Mouse (Mus musculus) right cerebral cortex, postnatal 4 days (tissue): ENCODE measurements around the gene Klhl29.

Source experiments
- DNase-seq: peaks from one replicate; pipeline ENCODE4 v3.0.0-alpha.2; 2022

The Klhl29 gene

DNA sequence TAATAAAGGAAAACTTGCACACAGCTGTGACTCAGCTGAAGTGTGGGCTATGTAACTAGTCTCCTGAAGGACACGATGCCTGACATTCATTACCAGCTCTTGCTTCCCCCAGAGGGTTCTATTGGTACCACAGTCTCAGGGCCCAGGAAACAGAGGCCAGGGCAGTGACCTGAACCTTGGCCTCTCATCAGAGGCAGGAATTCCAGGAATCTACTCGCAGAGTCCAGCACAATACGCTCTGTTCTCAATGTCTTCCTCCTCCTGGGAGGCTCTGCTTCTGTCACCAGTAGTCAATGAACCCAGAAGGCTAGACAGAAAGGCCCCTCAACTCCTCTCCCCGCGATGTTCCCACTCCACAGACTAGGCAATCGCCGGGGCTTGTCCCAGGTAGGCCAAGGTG, 125.4 kb downstream of the Klhl29 start:
- no peak for DNase-seq

DNA sequence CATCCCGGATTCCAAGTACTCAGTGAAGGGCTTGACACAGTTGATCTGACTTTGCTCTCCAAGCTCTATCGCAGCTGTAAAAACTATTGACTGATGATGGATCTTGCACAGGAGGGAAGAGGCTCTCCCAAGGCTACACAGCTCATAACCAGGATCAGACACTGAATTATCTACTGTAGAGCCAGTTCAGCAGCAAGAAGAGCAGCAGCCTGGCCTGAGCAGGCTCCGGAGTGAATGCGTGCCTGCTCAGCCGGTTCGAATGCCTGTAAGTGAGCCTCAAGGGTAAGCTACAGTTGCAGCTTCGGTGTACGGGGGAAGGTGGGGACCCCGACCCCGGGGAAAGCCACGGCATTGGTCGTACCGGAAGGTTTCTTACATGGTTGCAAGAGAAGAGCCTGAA, 126.4 kb downstream of the Klhl29 start:
- no peak for DNase-seq

DNA sequence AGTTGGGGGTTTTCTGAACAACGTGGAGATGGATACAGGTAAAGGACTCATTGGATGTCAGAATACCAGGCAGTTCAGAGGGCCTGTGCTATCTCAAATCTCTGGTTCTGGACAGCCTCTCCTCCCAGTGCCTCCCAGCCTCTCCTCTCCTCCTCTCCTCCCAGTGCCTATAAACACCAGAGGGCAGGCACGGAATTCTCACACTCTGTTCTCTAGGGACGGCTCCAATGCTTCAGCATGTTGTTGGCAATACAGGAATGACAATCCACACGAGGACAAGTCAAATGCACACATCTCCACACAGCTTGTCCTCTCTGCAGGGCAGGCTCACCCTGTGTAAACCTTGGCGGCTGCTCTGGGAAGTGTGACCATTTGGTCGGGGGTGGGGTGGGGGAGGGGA, 128.0 kb downstream of the Klhl29 start:
- DNase-seq: no peak

DNA sequence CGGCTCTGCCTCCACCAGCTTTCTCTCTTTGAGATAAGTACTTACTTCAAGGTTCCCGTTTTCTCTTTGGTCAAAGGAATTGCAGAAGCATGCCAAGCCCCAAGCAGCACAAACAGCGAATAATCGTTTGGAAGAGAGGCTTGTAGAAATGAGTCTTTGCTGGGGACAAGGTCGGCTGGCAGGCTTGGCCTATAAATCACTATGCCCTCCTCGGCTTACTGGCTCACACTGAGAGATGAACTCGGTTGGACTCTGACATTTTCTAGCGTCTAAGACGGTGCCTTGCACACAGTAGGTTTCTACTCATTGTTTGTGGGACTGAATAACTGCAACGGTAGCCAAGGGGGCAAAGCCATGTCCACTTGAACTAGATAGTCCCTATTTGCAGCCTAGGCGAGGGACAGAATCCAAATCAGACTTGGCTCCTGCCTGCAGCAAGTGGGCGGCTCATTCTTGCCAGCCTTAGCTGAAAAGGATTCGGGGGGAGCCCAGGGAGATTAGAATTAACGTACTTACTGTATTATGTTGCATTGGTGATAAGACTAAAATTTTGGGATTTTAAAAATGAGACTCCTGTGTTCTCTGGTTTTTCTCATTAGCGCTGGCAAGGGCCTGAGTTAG, 128.7 kb downstream of the Klhl29 start:
- no peak for DNase-seq

DNA sequence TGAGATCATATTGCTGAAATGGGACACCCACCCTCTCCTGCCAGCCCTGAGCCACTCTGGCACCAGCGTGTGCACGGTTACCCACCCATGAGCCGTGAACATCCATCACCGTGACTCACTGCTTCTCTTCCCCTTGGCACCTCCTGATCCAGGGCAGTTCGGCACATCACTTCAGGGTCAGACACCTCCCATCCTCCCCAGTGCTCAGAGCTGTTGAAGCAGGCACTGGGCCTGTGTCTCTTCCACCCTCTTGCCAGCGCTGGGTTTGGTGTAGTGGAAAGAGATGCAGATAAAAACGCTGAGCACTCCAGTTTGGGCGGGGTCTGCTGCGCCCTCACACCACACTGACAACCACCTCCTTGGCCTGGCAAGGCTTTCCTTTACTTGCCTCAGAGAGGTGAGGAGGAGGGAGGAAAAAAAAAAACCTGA, 129.3 kb downstream of the Klhl29 start:
- DNase-seq: no peak

DNA sequence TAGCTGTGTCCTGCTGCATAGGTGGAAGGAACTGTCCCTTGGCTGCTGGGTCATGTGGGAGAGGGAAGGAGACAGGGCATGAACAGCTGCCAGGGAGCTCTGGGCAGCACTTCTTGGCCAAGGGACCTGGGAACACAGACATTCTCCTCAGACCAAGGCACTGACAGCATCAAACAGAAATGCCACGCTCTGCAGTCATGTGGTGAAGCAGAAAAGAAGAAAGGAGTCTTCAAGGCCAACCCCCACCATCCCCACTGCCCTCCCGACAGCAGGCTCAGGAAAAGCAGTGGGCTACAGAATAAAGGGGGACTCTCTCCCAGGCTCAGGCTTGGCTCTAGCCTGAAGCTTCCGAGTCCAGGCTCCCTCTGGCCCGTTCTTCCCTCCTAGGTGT, 130.3 kb downstream of the Klhl29 start:
- no peak for DNase-seq

DNA sequence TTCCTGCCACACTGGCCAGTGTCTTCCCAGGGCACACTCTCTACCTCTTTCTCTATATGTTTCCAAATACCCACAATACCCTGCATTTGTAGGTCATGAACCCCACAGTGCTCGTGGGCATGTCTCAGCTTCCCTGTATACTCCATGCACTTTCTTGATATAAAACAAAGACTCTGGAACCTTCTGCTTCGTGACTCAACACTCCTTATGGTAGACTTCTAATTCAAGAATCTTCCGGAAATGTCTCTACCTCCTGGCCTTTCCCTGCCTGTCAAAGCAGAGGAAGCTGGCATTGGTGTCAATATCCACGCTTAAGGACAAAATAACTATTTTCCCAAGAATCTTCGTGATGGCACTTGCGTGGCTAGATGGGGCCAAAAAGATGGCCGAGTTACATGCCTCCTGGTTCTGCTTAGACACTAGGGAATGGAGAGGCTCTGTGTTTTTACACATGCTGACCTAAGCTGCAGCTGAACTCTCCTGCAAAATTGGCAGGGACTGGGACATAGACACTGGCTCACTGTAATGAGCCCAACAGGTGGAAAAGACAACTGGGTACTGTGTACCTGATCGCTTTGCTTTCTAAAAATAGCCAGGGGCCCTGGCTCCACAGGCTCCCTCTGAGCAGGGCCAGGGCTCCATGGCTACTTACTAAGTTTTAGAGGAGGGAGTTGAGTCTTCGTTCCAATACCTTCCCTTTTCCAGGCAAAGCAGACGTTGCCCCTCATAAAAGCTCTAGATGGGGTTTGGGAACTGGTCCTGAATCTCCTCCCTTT, 130.9 kb downstream of the Klhl29 start:
- no peak for DNase-seq

DNA sequence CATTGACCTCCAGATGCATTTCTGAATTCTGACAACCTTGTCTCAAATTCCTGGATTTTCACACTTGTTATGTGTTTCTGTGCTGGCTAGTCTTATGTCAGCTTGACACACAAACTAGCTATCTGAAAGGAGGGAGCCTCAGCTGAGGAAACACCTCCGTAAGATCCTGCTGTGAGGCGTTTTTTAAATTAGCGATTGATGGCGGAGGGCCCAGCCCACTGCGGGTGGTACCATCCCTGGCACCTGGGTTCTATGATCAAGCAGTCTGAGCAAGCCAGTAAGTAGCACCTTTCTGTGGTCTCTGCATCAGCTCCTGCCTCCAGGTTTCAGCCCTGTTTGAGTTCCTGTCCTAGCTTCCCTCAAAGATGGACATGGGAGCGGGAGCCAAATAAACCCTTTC, 131.6 kb downstream of the Klhl29 start:
- DNase-seq: no peak

DNA sequence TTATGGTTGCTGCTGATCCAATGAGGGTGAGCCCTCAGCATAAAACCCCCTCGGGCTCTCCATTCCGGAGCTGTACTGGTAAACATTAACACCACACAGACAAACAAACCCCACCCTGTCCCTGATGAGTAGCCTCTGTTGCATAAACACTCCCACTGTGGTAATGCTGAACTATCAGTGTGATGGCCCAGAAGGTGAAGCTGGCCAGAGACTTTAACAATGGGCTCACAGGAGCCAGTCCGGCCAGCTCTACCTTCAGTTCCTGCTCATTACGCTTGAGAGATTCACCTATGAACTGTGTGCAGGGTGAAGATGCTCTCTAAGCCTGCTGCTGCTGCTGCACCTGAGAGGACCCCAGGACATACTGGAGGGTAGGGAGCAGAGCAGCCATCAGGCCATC, 132.0 kb downstream of the Klhl29 start:
- no peak for DNase-seq

DNA sequence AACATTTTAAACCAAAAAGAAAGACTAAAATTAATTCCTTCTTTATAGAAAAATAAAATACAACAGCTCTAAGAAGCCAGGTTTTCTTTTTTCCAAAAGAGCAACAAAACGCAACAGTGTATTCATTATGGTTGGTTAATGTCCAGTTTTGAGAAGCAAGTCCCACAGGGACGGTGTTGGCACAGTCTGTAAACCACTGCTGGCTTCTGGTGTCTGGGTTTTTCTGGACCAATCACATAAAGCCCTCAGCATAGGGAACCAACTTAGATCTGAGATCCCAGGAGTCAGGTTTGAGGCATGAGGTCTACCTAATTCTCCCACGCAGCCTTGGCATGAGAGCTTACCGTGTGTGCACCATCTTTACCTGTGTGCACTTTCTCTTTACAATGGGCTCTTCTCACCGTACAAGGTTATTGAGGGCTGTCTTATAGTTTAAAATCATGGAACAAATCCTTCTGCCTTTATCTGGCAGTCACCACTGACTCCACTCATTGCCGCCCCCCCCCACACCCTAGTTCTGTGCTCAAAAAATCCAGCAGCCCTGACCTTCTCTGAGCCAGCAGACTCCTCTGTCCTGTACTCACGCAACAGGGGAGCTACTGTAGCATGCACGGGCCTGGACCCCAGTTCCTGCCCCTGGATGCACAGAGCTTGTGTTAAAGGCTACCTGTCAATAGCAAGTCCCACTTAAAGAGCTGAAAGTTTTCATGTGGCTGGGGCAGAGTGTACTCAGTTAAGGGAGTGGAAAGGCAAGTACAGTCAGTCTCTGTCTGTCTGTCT, 132.7 kb downstream of the Klhl29 start:
- DNase-seq: no peak

DNA sequence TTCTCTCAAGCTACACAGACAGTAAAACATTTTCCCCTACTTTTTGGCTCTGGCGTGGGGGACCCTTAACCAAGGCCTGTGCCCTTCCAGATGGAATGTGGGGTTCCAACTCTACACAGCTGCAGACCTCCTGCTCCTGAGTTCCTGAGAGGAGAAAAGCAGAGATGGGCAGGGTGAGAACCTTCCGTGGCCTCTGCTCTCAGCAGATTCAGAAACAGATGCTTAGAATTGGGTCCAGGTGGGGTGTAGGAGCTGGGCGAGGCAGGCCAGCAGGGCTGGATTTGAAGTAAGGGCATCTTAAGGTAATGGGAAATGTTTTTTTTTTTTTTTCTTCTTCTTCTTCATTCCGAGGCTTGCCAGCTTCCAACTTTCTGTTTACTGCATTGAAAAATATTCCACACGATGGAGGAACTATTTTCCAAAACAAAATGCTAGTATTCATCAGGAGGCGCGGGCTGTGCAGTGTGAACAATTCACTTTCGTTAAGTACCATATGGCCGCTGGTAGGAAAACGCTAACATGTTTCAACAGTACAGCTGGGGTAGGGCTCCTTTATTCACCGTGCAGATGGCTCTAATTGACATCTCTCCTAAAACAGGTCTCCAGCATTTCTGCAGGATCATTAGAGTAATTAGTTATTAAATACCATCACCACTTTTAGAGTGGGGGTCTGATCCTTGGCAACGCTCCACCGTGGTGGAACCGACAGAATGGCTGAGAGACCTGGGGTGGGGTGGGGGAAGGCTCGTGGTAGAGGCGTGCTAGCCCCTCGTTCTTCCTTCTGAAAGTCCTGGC, 135.8 kb downstream of the Klhl29 start:
- DNase-seq: no peak

DNA sequence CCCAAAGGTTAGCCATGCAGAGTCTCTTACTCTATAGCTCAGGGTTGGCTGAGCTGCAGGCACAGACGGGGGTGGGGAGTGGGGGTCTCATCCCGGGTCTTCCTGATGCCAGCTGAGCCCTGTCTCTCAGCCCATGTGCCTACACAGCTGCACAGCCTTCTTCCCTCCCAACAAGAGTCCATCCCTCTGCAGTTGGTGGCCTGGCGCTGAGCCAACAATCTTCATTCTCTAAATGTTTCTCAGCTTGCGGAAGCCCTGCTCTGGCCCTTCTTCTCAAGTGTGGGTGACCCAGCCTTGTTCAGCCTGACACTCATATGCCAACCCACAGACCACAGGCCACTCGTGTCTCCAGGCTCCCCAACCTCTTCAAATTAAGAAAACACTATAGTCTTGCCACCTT, 138.4 kb downstream of the Klhl29 start:
- DNase-seq: peak; percentile 71

DNA sequence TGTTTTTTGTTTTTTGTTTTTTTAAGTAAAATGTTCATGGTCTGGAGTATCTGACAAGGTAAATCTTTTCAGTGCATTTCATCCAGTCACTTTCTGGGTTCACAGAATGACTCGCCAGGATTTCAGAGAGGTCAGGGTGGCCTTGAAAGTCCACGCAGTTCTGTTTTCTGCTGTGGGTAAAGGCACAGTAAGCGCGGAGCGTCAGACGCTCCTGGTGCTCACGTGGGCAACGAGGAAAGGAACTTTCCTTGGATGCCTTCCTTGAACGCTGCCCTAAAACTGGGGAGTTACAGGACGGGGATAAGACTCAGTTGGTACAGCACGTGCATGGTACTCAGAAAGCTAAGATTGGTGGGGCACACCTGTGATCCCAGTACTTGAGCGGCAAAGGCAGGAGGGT, 139.9 kb downstream of the Klhl29 start:
- no peak for DNase-seq

DNA sequence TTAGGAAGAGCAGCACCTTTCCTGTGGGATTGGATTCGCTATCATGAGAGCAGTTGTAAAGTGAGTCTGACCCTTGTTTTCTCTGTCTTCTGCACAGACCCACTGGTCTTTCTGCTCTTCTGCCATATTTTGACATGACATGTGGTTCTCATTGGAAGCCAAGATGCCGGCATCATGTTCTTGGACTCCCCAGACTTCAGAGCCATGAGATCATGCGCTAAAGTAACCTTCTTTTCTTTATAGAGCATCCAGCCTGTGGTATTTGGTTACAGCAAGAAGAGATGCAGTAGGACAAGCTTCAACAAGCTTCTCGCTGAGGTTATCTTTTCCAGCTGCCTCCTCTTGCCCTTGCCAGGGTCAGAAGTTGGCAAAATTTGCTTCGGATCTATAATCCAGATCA, 145.0 kb downstream of the Klhl29 start:
- no peak for DNase-seq

DNA sequence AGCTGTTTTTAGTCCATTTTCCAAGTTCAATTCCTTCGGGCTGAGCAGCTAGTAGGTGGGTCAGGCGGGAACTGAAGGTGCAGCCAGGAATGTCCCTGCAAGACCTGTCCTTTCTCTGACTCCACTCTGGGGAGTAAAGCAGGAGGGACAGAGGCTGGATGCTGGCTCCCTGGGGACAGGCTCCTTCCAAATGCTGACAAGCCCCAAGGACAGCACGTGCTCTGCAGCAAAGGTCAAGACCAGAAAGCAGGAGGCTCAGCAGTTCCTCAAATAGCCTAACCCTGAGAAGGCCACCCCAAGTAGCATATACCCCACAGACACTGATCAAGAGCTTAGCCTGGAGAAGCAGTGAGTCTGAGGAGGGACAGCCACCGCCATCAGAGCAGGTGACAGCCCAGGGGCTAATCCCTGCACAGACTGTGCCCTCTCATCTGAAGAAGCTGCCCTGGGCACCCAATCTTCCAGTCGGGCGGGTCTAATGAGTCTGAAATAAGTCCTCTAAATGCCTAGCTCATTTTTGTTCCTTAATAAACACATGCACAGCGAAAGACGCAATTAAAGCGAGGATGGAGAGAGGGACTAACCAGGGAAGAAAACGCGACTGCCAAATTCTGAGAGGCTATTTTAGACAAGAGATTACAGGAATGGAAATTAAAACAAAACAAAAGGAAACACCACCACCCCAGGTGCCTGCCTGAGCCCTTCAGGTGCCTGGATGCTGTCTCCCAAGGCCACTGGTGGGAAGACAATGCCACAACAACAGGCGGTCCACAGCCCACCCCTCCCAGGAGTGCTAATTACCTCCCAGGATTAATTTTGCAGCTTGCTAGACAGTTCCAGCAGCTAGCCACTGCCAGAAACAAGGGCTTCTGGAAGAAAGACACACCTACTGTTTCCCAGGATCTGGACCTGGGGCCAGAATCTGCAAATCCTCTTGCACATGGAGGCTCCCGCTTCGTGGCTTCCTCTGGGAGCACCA, 148.5 kb downstream of the Klhl29 start:
- no peak for DNase-seq

DNA sequence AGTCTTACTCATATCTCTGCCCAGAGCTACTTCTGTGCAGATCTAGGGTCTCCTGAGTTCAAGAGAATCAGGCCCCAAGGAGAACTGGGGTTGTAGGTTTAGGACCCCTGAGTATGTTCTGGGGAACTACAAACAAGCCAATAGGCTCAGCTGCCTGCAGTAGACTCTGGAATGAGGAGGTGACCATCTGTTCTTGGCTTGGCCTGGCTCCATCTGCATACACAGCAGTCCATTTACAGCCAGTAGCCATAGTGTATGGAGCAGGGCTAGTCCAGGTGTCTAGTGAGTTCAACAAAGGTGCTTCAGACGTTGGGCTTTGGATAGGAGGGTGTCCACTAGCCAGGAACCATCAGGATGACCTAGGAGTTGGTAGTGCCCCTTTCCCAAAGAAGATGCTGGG, 151.9 kb downstream of the Klhl29 start:
- no peak for DNase-seq

DNA sequence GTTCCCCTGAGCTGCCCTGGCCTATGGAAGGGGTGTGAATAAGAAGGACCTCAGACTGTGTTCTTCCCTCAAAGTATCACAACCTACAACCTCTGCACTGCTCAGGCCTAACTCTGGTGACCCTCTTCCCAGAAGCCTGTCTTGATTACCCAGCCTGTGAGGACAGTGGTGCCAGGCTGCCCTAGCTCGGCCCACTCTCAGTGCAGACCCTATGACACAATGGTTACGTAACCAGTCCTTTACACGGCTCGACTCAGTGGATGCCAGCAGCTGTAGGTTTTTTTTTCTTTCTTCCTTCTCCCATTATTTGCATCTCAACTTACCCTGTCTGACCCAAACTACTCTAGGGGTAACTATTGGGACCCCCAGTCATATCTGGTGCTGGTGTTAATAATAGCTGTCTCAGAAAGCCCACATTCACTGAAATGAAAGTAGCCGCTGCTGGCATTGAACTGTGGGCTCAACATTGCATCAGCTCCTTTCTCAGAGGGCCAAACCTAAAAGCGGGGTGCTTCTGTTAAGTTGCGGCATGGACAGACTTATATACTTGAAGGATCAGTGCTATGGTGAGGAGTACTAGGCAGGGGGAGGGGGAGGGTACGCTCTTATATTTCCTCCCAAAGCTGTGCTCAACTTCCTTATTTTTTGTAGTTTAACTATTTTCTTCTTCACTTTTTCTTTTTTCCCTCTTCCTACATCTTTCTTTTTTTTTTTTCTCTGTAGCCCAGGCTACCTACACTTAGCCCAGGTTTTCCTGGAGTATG, 152.9 kb downstream of the Klhl29 start:
- no peak for DNase-seq

DNA sequence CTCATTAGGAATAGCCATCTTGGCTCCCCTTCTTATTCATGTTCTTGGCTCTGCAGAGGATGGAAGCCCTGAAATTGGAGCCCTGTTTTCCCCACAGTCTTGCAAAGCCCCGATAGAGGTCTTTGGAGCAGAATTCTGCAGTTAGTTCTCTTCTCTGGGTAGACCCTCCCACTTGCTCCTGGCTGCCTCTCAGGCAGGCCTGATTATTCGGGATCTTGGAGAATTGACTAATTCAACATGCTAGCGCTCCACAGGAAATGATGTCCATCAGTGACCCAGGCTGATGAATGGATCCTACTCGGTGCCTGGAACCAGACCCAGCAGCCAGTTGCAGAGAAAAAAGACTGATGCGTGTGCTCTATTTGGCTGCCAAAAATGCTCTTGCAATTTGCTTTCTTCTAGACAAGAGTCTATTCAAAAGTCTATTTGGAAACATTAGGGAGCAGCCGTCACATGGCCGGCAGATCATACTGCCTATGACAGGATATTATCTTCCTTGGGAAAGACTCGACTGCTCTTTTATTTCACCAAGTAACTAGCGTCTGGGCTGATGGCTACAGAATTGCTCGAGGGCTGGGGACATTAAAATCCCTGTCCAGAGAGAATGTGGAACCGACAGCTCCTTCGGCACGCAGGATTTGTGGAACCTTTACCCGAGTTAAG, 155.4 kb downstream of the Klhl29 start:
- DNase-seq: no peak

DNA sequence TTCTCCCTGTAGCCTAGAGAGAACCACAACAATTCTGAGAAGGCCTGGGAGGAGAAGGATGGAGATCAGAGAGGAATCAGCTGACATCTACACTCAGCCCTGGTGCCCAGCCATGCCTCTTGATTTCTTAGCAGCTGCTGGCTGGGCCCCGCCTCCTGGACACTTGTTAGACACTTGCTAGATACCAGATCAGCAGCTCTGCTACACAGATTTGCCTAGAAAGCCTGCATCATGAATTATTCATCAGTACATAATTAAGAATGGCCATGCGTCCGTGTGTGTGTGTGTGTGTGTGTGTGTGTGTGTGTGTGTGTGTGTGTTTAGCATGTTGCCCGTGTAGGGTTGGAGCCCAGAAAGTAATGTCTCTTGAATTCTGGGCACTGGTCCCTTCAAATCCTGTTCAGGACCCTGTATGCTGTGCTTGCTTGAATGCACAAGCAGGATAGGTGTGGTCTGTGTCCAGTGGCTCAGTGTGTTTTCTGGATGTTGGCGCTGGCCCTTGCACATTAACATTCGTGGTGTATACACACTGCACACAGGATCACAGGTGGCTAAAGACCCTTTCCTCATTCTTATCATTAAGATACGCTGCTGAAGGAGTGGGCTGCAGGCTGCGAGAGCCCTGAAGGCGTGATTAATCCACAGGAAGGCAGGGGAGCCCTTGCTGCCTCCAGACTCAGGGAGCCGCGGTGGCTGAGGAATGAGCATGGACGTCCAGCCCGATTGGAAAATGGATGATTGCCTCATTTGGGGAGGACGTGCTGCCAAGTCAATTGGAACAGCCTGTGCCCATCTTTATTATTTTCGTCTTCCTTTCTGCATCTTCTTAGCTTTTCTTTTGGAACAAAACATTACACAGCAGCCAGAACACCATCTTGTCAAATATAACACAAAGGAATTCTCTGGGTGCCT, 159.4 kb downstream of the Klhl29 start:
- DNase-seq: peak; percentile 39
